Mouse (Mus musculus) adrenal gland, adult 2 months (tissue): ENCODE results near the gene Zfpm1. TPM values are rescaled to one million over a fixed set of nuclear protein-coding genes. Genes with fewer than 3 reads are reported as not detected.

ENCODE experiments used
- DNase-seq: peaks from one replicate; pipeline ENCODE4 v3.0.0; 2021
- polyA plus RNA-seq: library from polyadenylated mRNA; depleted of rRNA; stranded (reverse); fragments of >200 nt; gene quantifications from 2 replicates; pipeline ENCODE4 v1.2.3, GENCODE M21; 2012
- total RNA-seq, 2 experiments: library from RNA; stranded (reverse); gene quantifications; 2 replicates each; pipeline ENCODE4 v1.2.3; 2021

The Zfpm1 gene
- total and polyA plus RNA-seq, 3 experiments = 16.0 to 37.4 (median 24.2) TPM

- no peak for DNase-seq
Measured at GRCm38 (mm10) chr8:122329072-122329471, 47.1 kb downstream of the Zfpm1 start.

GRCm38 (mm10) chr8:122329553-122330239 lies 47.8 kb downstream of the Zfpm1 start:
- DNase-seq = no peak

GRCm38 (mm10) chr8:122330446-122331133 lies 48.6 kb downstream of the Zfpm1 start:
- no peak for DNase-seq

- DNase-seq = peak; percentile 71
Measured at GRCm38 (mm10) chr8:122331134-122331523, 49.2 kb downstream of the Zfpm1 start.

- DNase-seq = peak; percentile 86
Measured at GRCm38 (mm10) chr8:122332753-122333506, 51.0 kb downstream of the Zfpm1 start.

- no peak for DNase-seq
Measured at GRCm38 (mm10) chr8:122333531-122333930, 51.6 kb downstream of the Zfpm1 start.

- no peak for DNase-seq
Measured at GRCm38 (mm10) chr8:122334791-122335490, 53.0 kb downstream of the Zfpm1 start.

- no peak for DNase-seq
Measured at GRCm38 (mm10) chr8:122335638-122336250, 53.8 kb downstream of the Zfpm1 start.

- peak; percentile 73 for DNase-seq
Measured at GRCm38 (mm10) chr8:122336251-122336910, 54.4 kb downstream of the Zfpm1 start.

- DNase-seq = no peak
Measured at GRCm38 (mm10) chr8:122338852-122339251, 56.9 kb downstream of the Zfpm1 start.

GRCm38 (mm10) chr8:122340761-122341160 lies 58.8 kb downstream of the Zfpm1 start:
- DNase-seq = no peak

GRCm38 (mm10) chr8:122341790-122342189 lies 59.8 kb downstream of the Zfpm1 start:
- DNase-seq = no peak

GRCm38 (mm10) chr8:122342362-122342761 lies 60.4 kb downstream of the Zfpm1 start:
- no peak for DNase-seq

GRCm38 (mm10) chr8:122342806-122343209 lies 60.9 kb downstream of the Zfpm1 start:
- DNase-seq = no peak

GRCm38 (mm10) chr8:122343341-122343740 lies 61.4 kb downstream of the Zfpm1 start:
- DNase-seq = no peak

GRCm38 (mm10) chr8:122343758-122344157 lies 61.8 kb downstream of the Zfpm1 start:
- no peak for DNase-seq

- DNase-seq = no peak
Measured at GRCm38 (mm10) chr8:122344219-122344618, 62.3 kb downstream of the Zfpm1 start.

GRCm38 (mm10) chr8:122345181-122346095 lies 63.5 kb downstream of the Zfpm1 start:
- no peak for DNase-seq

- DNase-seq = peak; percentile 44
Measured at GRCm38 (mm10) chr8:122347811-122348552, 66.0 kb downstream of the Zfpm1 start.
